Mouse (Mus musculus) heart, adult 2 months (tissue): ENCODE data around the gene Tut7.
"Not testable (repeated sequence)": the region's sequence is repeated elsewhere in the genome, so short reads cannot be mapped to it uniquely, and the experiment has no call there.

Experiments used
- CTCF ChIP-seq: fragments of 200-600 bp; IDR thresholded peaks from 2 replicates; pipeline ENCODE4 v1.8.1; 2022; ENCODE audit warnings: antibody characterized with exemption, mild to moderate bottlenecking, moderate library complexity
- EP300 ChIP-seq: fragments of 200-500 bp; IDR thresholded peaks from 2 replicates; pipeline ENCODE4 v1.6.1; 2011; ENCODE audit warnings: low read depth, low read length, control low read depth; ENCODE audit not compliant: insufficient read depth

GRCm38 (mm10) chr13:59841761-59842160 is 18.8 kb upstream of the Tut7 start:
- not testable (repeated sequence) for TF ChIP-seq CTCF, EP300
